Mouse (Mus musculus): ENCODE measurements at regions not wholly inside any gene's neighbourhood (a gene's known extent, or its start where the extent isn't known, plus 50 kb on each side); places are given as distances from the start of the nearest gene placed in this dataset.

DNA sequence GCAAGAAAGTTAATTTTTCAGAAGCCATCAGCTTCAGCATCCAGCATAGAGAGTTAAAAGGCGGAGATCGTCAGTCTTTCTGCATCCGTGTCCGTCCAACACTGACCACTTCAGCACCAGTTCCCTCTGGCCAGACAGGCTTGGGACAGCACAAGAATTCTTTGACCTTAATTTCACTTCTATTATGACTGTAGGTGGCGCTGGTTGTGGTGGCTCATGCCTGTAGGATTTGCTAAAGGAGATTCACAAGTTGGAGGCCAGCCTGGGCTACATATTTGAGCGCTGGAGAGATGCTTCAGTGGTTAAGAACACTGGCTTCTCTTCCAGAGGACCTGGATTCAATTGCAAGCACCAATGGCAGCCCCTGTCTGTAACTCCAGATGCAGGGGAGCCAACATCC, 66.0 kb downstream of the Amer2 start:
- ATAC-seq (no peak), DNase-seq (ENCODE audit: low read depth, low spot score) (no peak)
- in situ Hi-C loops (cut with MboI; ENCODE audit: low pct_unique_long_range_greater_than_20kb): no loop called here
- H3K27me3 ChIP-seq: peaks cover 25% of the 10 kb centered on the region
- peak; percentile 26 for TF ChIP-seq CTCF (IDR thresholded peaks at IDR 0.05)
- ChIA-PET CTCF (interaction anchor here (1.0 kb wide), 1 partner anchor 64 kb away, joined by 3 read pairs; no protein-coding TSS in a partner anchor), POLR2A (no interaction called here)

DNA sequence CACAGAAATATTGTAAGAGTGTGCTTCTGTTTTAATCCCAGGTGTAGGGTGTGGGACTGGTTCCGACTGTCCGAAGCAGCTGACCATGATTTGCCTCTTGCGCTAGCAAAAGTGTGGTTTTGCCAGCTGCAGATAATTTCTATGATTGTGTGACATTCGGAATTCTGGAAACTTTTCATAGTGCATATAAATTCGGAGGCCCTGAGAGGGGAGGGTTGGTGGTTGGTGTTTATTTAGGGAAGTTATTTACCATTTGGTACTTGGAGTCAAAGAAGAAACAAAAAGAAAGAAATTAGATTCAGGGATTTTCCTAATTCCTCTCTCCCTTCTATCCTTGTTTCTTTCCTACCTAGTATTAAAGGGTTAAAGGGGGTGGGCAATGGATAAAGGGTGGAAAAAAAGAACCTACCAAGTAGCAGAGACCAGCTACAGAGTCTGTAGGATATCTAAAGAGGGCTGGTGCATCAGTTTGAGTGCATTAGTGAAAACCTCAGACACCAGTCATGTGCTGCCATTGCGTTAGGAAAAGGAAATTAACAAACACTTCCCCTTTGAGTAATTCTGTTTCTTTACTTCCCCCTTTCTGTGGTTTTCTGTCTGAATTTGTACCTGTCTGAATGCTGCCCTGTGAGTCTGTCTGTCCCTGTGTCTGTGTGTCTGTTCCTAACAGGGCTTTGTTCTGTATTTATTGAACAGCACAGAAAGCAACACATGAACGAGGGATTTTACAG, 70.9 kb downstream of the Amer2 start:
- TF ChIP-seq CTCF (IDR thresholded peaks at IDR 0.05): no peak
- DNase-seq (ENCODE audit: low read depth, low spot score) (no peak), ATAC-seq (no peak)
- in situ Hi-C loops (cut with MboI; ENCODE audit: low pct_unique_long_range_greater_than_20kb): no loop called here
- H3K27me3 ChIP-seq: peaks cover 33% of the 10 kb centered on the region
- POLR2A ChIA-PET: interaction anchor here (0.7 kb wide), 1 partner anchor 134 kb away, joined by 3 read pairs; no protein-coding TSS in a partner anchor
- CTCF ChIA-PET: no interaction called here

DNA sequence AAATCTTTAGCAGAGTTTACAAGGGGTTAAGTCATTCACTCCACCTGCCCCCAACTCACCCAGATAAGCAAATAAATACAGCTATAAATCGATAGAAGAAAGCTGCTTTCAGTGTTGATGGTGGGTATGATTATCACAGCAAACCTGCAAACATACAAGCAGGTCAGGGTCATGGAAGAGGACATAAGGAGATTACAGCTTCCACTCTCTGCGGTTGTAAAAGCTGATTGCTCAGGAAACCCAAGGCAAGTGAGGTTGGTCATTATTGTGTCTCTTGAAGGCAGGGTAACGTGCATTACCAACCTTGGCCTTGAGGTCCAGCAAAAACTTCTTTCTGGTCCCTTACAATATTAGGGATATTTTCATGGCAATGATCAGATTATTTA, 71.5 kb downstream of the Amer2 start:
- ChIA-PET CTCF (no interaction called here), POLR2A (interaction anchor here (0.7 kb wide), 1 partner anchor 134 kb away, joined by 3 read pairs; no protein-coding TSS in a partner anchor)
- no peak for ATAC-seq
- peaks cover 29% of the 10 kb centered on the region for H3K27me3 ChIP-seq
- no peak for DNase-seq (ENCODE audit: low read depth, low spot score)
- no peak for TF ChIP-seq CTCF (IDR thresholded peaks at IDR 0.05)
- in situ Hi-C loops (cut with MboI; ENCODE audit: low pct_unique_long_range_greater_than_20kb): no loop called here

DNA sequence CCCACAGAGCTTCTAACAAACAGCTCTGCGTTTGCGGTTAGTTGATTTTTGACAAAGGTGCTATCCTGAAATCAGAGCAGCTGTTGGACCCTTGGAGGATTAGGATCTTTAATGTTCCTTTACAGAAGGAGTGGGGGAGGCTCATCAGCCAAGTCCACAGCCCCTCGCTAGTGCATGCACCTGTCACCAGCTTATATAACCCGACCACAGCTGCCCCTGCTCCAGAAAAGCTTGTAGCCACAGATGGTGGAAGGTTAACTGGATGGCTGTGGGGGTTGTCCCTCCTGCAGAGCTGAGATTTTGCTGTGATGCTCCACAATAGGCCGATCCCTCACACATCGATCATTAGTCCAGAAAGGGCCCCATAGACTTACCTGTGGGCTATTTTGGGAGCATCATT, 73.0 kb downstream of the Amer2 start:
- ChIA-PET POLR2A (no interaction called here), CTCF (no interaction called here)
- DNase-seq (ENCODE audit: low read depth, low spot score) (no peak), ATAC-seq (no peak)
- no peak for TF ChIP-seq CTCF (IDR thresholded peaks at IDR 0.05)
- H3K27me3 ChIP-seq: peaks cover 24% of the 10 kb centered on the region
- in situ Hi-C loops (cut with MboI; ENCODE audit: low pct_unique_long_range_greater_than_20kb): no loop called here

DNA sequence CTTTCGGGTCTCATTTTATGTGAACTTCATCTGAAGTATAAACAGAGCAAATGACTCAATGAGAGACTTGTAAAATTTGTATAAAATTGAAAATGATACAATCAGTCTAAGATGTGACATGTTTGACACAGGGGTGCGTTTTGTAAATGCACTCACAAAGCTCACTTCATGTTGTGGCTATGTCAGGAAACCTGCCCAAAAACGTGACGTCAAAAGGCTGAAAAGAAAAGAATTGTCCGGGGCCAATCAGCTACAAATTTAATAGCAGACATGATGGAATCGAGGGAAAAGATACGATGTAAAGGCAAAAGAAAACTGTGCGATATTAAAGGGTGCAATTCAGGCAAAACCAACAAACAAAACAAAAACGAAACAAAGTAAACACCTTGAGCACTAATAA, 78.2 kb downstream of the Amer2 start:
- DNase-seq (ENCODE audit: low read depth, low spot score) (no peak), ATAC-seq (no peak)
- peaks cover 37% of the 10 kb centered on the region for H3K27me3 ChIP-seq
- no peak for TF ChIP-seq CTCF (IDR thresholded peaks at IDR 0.05)
- POLR2A ChIA-PET: no interaction called here
- CTCF ChIA-PET: no interaction called here
- in situ Hi-C loops (cut with MboI; ENCODE audit: low pct_unique_long_range_greater_than_20kb): no loop called here

DNA sequence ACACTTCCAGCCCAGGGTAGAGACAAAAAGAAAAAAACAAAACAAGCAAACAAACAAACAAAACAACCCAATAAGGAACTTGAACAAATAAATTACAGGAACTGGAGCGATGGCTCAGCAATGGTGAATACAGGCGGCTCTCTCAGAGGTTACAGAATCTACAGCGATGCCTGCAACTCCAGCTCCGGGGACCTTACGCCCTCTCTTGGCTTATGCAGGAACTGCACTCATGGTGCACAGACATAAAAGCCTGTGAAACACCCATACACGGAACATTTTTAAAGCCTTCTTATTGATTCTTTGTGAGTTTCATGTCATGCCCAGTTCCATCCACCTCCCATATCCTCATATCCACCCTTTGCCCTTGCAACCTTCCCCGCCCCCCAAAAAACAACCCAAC, 78.6 kb downstream of the Amer2 start:
- DNase-seq (ENCODE audit: low read depth, low spot score): no peak
- ChIA-PET POLR2A (no interaction called here), CTCF (interaction anchor here (1.2 kb wide), 1 partner anchor 10 kb away, joined by 4 read pairs; no protein-coding TSS in a partner anchor)
- TF ChIP-seq CTCF (IDR thresholded peaks at IDR 0.05): peak; percentile 53
- no peak for ATAC-seq
- H3K27me3 ChIP-seq: peaks cover 39% of the 10 kb centered on the region
- in situ Hi-C loops (cut with MboI; ENCODE audit: low pct_unique_long_range_greater_than_20kb): no loop called here

DNA sequence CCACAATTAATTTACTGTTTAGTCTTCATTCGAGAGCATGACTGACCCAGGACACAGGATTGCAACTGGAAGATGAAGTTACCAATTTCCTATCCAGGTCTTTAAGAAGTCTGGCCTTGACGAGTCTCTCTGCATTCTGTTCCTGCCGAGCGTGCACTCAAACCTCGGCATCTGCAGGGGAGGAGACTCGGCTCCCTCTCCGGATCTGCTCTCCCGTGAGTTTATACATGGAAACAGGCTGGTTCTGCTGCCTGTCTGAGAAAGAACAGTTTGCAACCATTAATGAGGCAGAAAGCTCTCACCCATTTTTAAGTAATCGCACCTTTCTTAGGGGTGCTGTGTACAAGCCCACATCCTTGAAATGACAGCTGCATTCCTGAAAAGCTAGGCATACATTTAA, 83.7 kb downstream of the Amer2 start:
- in situ Hi-C loops (cut with MboI; ENCODE audit: low pct_unique_long_range_greater_than_20kb): no loop called here
- CTCF ChIA-PET: no interaction called here
- POLR2A ChIA-PET: no interaction called here
- peaks cover 41% of the 10 kb centered on the region for H3K27me3 ChIP-seq
- DNase-seq (ENCODE audit: low read depth, low spot score) (no peak), ATAC-seq (no peak)
- no peak for TF ChIP-seq CTCF (IDR thresholded peaks at IDR 0.05)

DNA sequence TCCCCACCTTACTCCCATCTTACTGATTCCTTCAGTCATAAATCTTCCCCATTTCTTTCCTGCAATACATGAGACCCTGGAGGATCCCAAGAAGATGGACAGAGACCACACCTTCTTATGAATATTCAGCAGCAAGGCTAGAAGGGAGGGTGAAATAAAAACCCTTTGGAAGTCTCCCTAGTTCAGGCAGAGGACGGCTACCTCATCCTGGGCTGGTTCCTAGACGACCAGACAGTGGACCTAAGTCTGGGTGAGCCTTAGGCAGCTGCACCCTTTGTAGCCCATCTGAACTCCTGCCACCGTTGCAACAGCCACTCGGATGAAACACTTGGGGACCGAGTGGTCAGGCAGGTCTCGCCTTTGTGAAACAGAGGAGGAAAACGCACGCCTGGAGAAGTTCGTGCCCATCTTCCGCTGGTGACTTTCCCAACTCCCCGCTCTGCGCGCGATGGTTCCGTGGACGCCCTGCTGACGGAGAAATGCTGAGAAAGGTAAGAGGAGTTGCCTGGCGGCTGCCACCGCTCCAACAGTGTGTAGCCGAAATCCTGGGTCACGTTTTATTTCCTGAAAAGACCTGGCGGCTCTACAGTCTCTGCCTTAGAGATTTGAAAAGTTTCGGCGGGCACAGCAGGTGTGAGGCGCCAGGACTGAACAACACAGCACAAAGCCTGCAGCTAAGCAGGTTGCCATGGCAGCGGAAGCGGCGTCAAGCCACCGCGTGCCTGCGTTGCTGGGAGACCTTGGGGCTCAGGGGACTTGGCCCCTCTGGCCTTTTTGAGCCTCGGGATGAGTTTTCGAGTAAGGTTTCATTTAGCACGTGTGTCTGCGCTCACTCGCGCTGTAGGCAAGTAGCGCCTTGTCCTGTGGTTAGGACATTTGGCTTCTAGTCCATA, 112.2 kb downstream of the Amer2 start:
- POLR2A ChIA-PET: no interaction called here
- in situ Hi-C loops (cut with MboI; ENCODE audit: low pct_unique_long_range_greater_than_20kb): no loop called here
- CTCF ChIA-PET: no interaction called here
- ATAC-seq (peak; percentile 44), DNase-seq (ENCODE audit: low read depth, low spot score) (no peak)
- TF ChIP-seq CTCF (IDR thresholded peaks at IDR 0.05): no peak
- peaks cover 59% of the 10 kb centered on the region for H3K27me3 ChIP-seq

DNA sequence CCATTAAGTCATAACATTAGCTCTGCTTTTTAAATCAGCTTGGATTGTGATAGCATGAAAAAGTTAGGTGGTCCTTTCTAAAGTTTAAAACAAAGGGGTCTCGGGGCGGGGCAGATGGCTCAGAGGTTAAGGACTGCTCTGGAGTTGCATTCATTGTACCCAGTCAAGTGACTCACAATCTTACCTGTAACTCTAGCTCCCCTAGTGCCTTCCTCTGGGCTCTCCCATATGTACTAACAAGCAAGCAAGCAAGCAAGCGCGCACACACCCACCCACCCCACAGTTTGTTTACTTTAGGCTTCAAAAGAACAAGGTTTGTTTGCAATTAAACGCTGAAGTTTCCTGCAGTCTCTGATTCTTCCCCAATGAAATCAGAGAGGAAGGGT, 112.8 kb downstream of the Amer2 start:
- in situ Hi-C loops (cut with MboI; ENCODE audit: low pct_unique_long_range_greater_than_20kb): no loop called here
- POLR2A ChIA-PET: no interaction called here
- DNase-seq (ENCODE audit: low read depth, low spot score): no peak
- ATAC-seq: peak; percentile 44
- peaks cover 55% of the 10 kb centered on the region for H3K27me3 ChIP-seq
- CTCF ChIA-PET: no interaction called here
- TF ChIP-seq CTCF (IDR thresholded peaks at IDR 0.05): no peak

DNA sequence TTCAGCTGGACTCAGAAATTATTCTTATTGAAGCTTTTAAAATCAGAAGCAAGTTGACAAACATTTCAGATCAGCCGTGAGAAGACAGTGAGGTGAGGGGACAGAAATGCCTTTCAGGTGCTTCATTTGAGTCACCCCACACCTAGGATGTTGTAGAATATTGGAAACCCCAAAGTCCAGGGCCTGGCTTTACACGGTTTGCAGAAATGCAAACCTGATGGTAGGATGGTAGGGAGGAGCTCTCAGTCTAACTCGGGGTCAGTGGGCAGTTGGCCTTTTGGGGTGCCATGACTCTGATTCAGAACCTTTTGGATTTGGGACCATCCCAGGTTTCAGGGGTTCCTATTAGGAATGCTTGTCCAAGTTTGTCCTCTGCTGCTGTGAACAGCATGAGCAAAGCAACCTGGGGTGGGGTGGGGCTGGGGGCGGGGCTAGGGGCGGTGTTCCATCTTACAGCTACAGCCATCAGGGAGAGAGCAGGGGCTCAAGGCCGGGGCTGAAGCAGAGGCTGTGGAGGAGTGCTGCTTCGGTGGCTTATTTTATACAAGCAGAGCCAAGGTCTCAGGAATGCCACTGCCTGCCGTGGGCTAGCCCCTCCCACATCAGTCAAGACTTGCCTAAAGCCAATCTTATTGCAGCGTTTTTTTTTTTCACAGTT, 113.3 kb downstream of the Amer2 start:
- ATAC-seq (no peak), DNase-seq (ENCODE audit: low read depth, low spot score) (no peak)
- in situ Hi-C loops (cut with MboI; ENCODE audit: low pct_unique_long_range_greater_than_20kb): no loop called here
- CTCF ChIA-PET: no interaction called here
- no peak for TF ChIP-seq CTCF (IDR thresholded peaks at IDR 0.05)
- H3K27me3 ChIP-seq: peaks cover 50% of the 10 kb centered on the region
- POLR2A ChIA-PET: no interaction called here

DNA sequence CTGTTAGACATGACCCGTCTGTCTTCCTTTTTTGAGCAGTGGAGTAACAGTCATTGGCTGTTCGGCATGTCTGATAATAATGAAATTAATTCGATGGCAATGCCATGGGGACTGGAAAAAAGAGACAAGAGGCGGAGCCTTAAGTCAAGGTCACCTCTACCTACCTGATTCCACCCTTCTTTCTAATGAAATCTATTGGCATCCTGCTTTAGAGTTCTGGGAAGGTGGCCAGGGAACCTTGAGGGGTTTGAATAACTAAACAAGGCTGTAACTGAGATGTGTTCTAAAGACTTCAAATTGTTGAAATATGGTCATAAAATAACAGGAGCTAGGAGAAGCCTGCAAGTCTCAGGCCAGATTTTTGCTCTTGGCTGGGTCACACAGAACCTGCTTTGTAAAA, 116.1 kb downstream of the Amer2 start:
- no peak for DNase-seq (ENCODE audit: low read depth, low spot score)
- H3K27me3 ChIP-seq: peaks cover 56% of the 10 kb centered on the region
- CTCF ChIA-PET: interaction anchor here (1.4 kb wide), 1 partner anchor 23 kb away, joined by 3 read pairs; no protein-coding TSS in a partner anchor
- no peak for ATAC-seq
- in situ Hi-C loops (cut with MboI; ENCODE audit: low pct_unique_long_range_greater_than_20kb): no loop called here
- POLR2A ChIA-PET: no interaction called here
- TF ChIP-seq CTCF (IDR thresholded peaks at IDR 0.05): no peak

All from Patski (cell line).